Mouse (Mus musculus) B cell, adult 2 months (primary cell): ENCODE results near the gene Rilp.
A peak's percentile ranks its signal among the peaks of the same experiment; 100 is the strongest.

ENCODE experiments used
- DNase-seq, 2 experiments: peaks; one replicate each; pipeline ENCODE4 v3.0.0; 2022

Rilp gene

DNA sequence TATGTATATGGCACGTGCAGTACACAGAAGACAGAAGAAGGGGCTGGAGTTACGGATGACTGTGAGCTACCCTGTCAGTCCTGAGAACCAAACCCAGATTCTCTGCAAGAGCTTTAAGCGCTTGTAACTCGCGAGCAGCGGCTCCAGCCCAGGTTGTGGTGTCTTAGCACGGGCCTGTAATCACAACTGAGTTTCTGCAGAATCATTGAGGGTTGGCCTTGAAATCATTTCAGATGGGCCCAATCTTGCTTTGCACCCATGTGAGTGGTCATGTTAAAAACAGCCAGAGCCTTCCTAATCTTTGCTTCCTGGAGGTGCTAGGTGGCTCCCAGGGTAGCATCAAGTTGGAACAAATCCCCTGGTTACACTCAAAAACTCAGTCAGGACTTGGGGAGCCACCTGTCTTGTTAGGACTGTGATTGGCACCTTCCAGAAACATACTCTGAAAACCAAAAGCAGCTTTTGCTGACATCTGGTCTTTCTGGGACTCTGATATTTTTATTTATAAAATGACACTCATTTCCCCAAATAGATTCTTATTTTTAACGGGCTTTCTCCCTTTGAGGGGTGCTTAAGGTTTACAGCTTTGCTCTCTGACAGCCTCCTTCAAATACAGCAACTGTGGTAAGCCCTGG lies 50.1 kb downstream of the Rilp start:
- peak in 1 of 2 experiments; percentile 8 for DNase-seq

DNA sequence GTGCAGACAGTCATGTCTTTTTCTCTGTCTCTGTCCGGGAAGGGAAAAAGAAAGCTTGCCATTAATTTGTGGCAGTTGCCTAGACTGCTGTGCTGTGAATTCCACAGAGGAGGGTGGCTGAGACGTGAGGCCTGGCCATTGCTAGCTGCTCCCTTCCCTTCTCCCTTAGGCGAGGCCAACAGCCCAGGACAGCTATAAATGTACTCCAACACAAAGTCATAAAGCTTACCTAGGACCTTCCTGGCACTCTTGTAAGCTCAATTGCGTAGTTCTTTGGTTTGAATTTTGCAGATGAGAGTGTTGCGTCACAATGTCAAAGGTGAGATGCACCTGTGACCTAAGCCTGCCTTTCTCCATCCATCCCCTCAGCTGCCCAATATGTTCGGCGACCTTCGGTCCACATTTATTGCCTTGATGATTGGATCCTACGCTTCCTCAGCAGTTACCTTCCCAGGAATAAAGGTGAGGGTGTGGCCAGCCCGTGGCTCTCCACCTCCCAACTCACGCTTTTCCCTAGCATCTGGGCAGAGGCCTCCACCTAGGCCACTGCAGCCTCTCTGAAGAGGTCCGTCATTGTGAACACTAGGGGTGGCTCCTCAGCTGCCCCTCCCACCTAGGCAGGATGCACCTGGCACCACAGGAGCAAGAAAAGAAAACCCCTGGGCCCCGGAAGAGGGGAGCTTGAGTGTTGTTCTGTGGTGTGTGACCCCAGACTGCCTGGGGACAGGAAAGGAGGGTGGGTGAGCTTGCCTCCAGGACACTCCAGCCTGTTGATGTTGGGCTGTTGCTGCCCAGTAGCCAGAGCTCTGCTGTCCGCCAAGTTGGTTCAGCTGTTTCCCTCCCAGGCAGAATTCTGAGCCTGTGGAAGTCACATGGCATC lies 50.9 kb downstream of the Rilp start:
- DNase-seq, result peak; percentile 75 to 81

DNA sequence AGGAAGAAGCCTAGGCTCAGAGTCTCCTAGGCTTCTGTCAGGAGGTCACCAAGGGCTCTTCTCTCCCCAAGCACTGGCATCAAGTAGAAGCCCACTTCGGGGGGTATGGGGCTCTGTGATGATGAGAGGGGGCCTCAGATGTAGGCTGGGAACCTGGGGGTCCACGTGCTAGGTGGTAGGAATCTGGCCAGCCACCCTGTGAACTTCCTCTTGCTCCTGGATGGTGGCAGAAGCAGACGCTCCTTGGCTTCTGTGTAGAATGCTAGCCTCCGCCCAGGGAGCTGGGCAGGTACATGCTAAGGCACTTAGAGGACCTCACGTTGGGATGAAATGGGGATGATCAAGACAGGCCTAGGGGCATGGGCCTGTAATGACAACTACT lies 51.5 kb downstream of the Rilp start:
- peak; percentile 11 to 14 for DNase-seq
